Mouse (Mus musculus): ENCODE results near the gene Gm5483.
"Not testable (repeated sequence)": the region's sequence is repeated elsewhere in the genome, so short reads cannot be mapped to it uniquely, and the experiment has no call there.

GRCm38 (mm10) chr16:36221168-36221567 is 37.2 kb downstream of the Gm5483 start, which contains the start of gene 2010005H15Rik:
- not testable (repeated sequence) for TF ChIP-seq MAFK (IDR thresholded peaks at IDR 0.05; ENCODE audit: insufficient read depth, low read depth, low read length); CHD2 (IDR thresholded peaks at IDR 0.05; ENCODE audit: low read depth, low read length); HCFC1 (IDR thresholded peaks at IDR 0.05; ENCODE audit: borderline replicate concordance, insufficient read depth, low read length)
